Mouse (Mus musculus): ENCODE measurements around the gene Mark4. TPM values are rescaled to one million over a fixed set of nuclear protein-coding genes. Genes with fewer than 3 reads are reported as not detected.

The Mark4 gene
- polyA plus RNA-seq, 1 experiment from 2014 or later: 5.2 TPM

- Histone ChIP-seq H3K36me3 (ENCODE audit: control insufficient read depth, insufficient read depth, low read length) (no peaks in the 10 kb centered on the region), H3K27me3 (ENCODE audit: control insufficient read depth, insufficient read depth, low read length) (no peaks in the 10 kb centered on the region; the same call in 1 of the 2 replicates), H3K9me3 (ENCODE audit: control insufficient read depth, low read length) (no peaks in the 10 kb centered on the region), H3K4me3 (ENCODE audit: low read depth, low read length) (no peak overlapping the region), H3K27ac (replicated peaks) (no peak overlapping the region), H3K9ac (ENCODE audit: low read length) (no peak overlapping the region), H3K4me1 (replicated peaks; ENCODE audit: control insufficient read depth, insufficient read depth) (no peaks in the 10 kb centered on the region), H3K4me2 (replicated peaks; ENCODE audit: low read depth) (no peak overlapping the region)
- WGBS: 80% methylated on average over 9 of the region's 9 CpGs
- no peak for TF ChIP-seq CTCF (IDR thresholded peaks at IDR 0.05; ENCODE audit: low read depth)
- no peak for TF ChIP-seq EP300 (optimal IDR thresholded peaks at IDR 0.05)
- no peak for DNase-seq (ENCODE audit: low spot score)
- no peak for ATAC-seq (ENCODE audit: low FRiP score, low TSS enrichment)
These were observed 56.0 kb downstream of the Mark4 start for GRCm38 (mm10) chr7:19402535-19403112.

GRCm38 (mm10) chr7:19400946-19401345 lies 57.7 kb downstream of the Mark4 start:
- 86% methylated on average over 4 of the region's 4 CpGs for WGBS
- H3K4me2 ChIP-seq (replicated peaks; ENCODE audit: low read depth): no peak overlapping the region
- no peak overlapping the region for H3K4me3 ChIP-seq (ENCODE audit: low read depth, low read length)
- no peak for DNase-seq (ENCODE audit: low spot score)
- H3K4me1 ChIP-seq (replicated peaks; ENCODE audit: control insufficient read depth, insufficient read depth): no peaks in the 10 kb centered on the region
- no peaks in the 10 kb centered on the region; the same call in 1 of the 2 replicates for H3K27me3 ChIP-seq (ENCODE audit: control insufficient read depth, insufficient read depth, low read length)
- H3K36me3 ChIP-seq (ENCODE audit: control insufficient read depth, insufficient read depth, low read length): no peaks in the 10 kb centered on the region
- ATAC-seq (ENCODE audit: low FRiP score, low TSS enrichment): no peak
- no peak overlapping the region for H3K27ac ChIP-seq (replicated peaks)
- H3K9ac ChIP-seq (ENCODE audit: low read length): no peak overlapping the region
- TF ChIP-seq EP300 (optimal IDR thresholded peaks at IDR 0.05): no peak
- peak; percentile 39 for TF ChIP-seq CTCF (IDR thresholded peaks at IDR 0.05; ENCODE audit: low read depth)
- no peaks in the 10 kb centered on the region for H3K9me3 ChIP-seq (ENCODE audit: control insufficient read depth, low read length)

- peak overlapping the region; percentile 43 for H3K9ac ChIP-seq (ENCODE audit: low read length)
- peak; percentile 88 for DNase-seq (ENCODE audit: low spot score)
- peak overlapping the region; percentile 55 for H3K4me2 ChIP-seq (replicated peaks; ENCODE audit: low read depth)
These were observed 58.9 kb downstream of the Mark4 start for GRCm38 (mm10) chr7:19399496-19400280.

GRCm38 (mm10) chr7:19394484-19394883 lies 64.1 kb downstream of the Mark4 start:
- DNase-seq (ENCODE audit: low spot score): no peak
- H3K9me3 ChIP-seq (ENCODE audit: control insufficient read depth, low read length): no peaks in the 10 kb centered on the region
- H3K4me1 ChIP-seq (replicated peaks; ENCODE audit: control insufficient read depth, insufficient read depth): no peaks in the 10 kb centered on the region
- no peaks in the 10 kb centered on the region for H3K27me3 ChIP-seq (ENCODE audit: control insufficient read depth, insufficient read depth, low read length)
- 77% methylated on average over 8 of the region's 8 CpGs for WGBS
- peaks cover 45% of the 10 kb centered on the region for H3K36me3 ChIP-seq (ENCODE audit: control insufficient read depth, insufficient read depth, low read length)
- ATAC-seq (ENCODE audit: low FRiP score, low TSS enrichment): no peak
- H3K4me3 ChIP-seq (ENCODE audit: low read depth, low read length): no peak overlapping the region
- no peak overlapping the region for H3K9ac ChIP-seq (ENCODE audit: low read length)
- H3K4me2 ChIP-seq (replicated peaks; ENCODE audit: low read depth): no peak overlapping the region
- no peak for TF ChIP-seq CTCF (IDR thresholded peaks at IDR 0.05; ENCODE audit: low read depth)
- no peak for TF ChIP-seq EP300 (optimal IDR thresholded peaks at IDR 0.05)
- no peak overlapping the region for H3K27ac ChIP-seq (replicated peaks)

More at GRCm38 (mm10) chr7:19399496-19400280, 58.9 kb downstream of the Mark4 start:
- ATAC-seq (ENCODE audit: low FRiP score, low TSS enrichment): peak; percentile 67
- WGBS: 3% methylated on average over 26 of the region's 27 CpGs
- TF ChIP-seq EP300 (optimal IDR thresholded peaks at IDR 0.05): no peak
- TF ChIP-seq CTCF (IDR thresholded peaks at IDR 0.05; ENCODE audit: low read depth): no peak
- Histone ChIP-seq H3K27me3 (ENCODE audit: control insufficient read depth, insufficient read depth, low read length) (no peaks in the 10 kb centered on the region; the same call in 1 of the 2 replicates), H3K27ac (replicated peaks) (0 out of 2 replicates have a peak overlapping the region, but pooled peaks have one; percentile 40), H3K4me1 (replicated peaks; ENCODE audit: control insufficient read depth, insufficient read depth) (no peaks in the 10 kb centered on the region), H3K9me3 (ENCODE audit: control insufficient read depth, low read length) (no peaks in the 10 kb centered on the region), H3K4me3 (ENCODE audit: low read depth, low read length) (peak overlapping the region; percentile 23), H3K36me3 (ENCODE audit: control insufficient read depth, insufficient read depth, low read length) (peaks cover 5% of the 10 kb centered on the region)

GRCm38 (mm10) chr7:19388699-19389413 lies 69.8 kb downstream of the Mark4 start:
- no peak for ATAC-seq (ENCODE audit: low FRiP score, low TSS enrichment)
- DNase-seq (ENCODE audit: low spot score): no peak

More at GRCm38 (mm10) chr7:19388699-19389413, 69.8 kb downstream of the Mark4 start:
- Histone ChIP-seq H3K4me2 (replicated peaks; ENCODE audit: low read depth) (no peak overlapping the region), H3K36me3 (ENCODE audit: control insufficient read depth, insufficient read depth, low read length) (peaks cover 38% of the 10 kb centered on the region), H3K27ac (replicated peaks) (no peak overlapping the region), H3K4me1 (replicated peaks; ENCODE audit: control insufficient read depth, insufficient read depth) (no peaks in the 10 kb centered on the region), H3K9ac (ENCODE audit: low read length) (no peak overlapping the region), H3K27me3 (ENCODE audit: control insufficient read depth, insufficient read depth, low read length) (no peaks in the 10 kb centered on the region), H3K4me3 (ENCODE audit: low read depth, low read length) (no peak overlapping the region), H3K9me3 (ENCODE audit: control insufficient read depth, low read length) (no peaks in the 10 kb centered on the region)
- 79% methylated on average over 9 of the region's 10 CpGs for WGBS
- TF ChIP-seq EP300 (optimal IDR thresholded peaks at IDR 0.05): no peak
- no peak for TF ChIP-seq CTCF (IDR thresholded peaks at IDR 0.05; ENCODE audit: low read depth)

Data from stomach, postnatal 0 days (tissue).